Mouse (Mus musculus) mouse trophoblast stem cell (cell line): Measurements from ENCODE around the gene Ctu1.
"Not testable (repeated sequence)": the region's sequence is repeated elsewhere in the genome, so short reads cannot be mapped to it uniquely, and the experiment has no call there.

Source experiments
- in situ Hi-C, 2 experiments: fragments of 300-500 bp; cut with MseI, MboI; formaldehyde crosslinking; loops; 2 replicates in 1 of 2; 3 replicates in 1 of 2; pipeline ENCODE4 v1.15.1; 2025

Ctu1 gene

GRCm38 (mm10) chr7:43671809-43672580 is at the start of gene Ctu1:
Ctu1 (plus strand) TSS chr7:43672016.
- in situ Hi-C loops: no loop called here

GRCm38 (mm10) chr7:43622927-43623326 is 48.9 kb upstream of the Ctu1 start:
- in situ Hi-C loops: no loop called here

GRCm38 (mm10) chr7:43623819-43624218 is 48.0 kb upstream of the Ctu1 start:
- in situ Hi-C loops: no loop called here

GRCm38 (mm10) chr7:43625065-43625464 is 46.8 kb upstream of the Ctu1 start:
- in situ Hi-C loops: no loop called here

GRCm38 (mm10) chr7:43625794-43626422 is 45.9 kb upstream of the Ctu1 start:
- in situ Hi-C loops: no loop called here

GRCm38 (mm10) chr7:43633940-43634339 is 37.9 kb upstream of the Ctu1 start:
- in situ Hi-C loops: no loop called here

- in situ Hi-C loops: no loop called here
Observed at GRCm38 (mm10) chr7:43634500-43634899, 37.3 kb upstream of the Ctu1 start, which contains the start of gene Ceacam18. Ceacam18 (plus strand) TSS chr7:43634707.

GRCm38 (mm10) chr7:43636194-43636593 is 35.6 kb upstream of the Ctu1 start:
- in situ Hi-C loops: no loop called here

- in situ Hi-C loops: no loop called here
Observed at GRCm38 (mm10) chr7:43637118-43637517, 34.7 kb upstream of the Ctu1 start.

- in situ Hi-C loops: no loop called here
Observed at GRCm38 (mm10) chr7:43642587-43642986, 29.2 kb upstream of the Ctu1 start.

- in situ Hi-C loops: no loop called here
Observed at GRCm38 (mm10) chr7:43643046-43643652, 28.7 kb upstream of the Ctu1 start.

GRCm38 (mm10) chr7:43652683-43653082 is 19.1 kb upstream of the Ctu1 start:
- in situ Hi-C loops: no loop called here

GRCm38 (mm10) chr7:43654519-43654918 is 17.3 kb upstream of the Ctu1 start:
- in situ Hi-C loops: no loop called here

GRCm38 (mm10) chr7:43656232-43656631 is 15.6 kb upstream of the Ctu1 start:
- in situ Hi-C loops: no loop called here

- in situ Hi-C loops: no loop called here
Observed at GRCm38 (mm10) chr7:43660002-43660401, 11.8 kb upstream of the Ctu1 start, which contains the start of gene Siglece. Siglece (minus strand) TSS chr7:43660161.

GRCm38 (mm10) chr7:43662804-43663203 is 9.0 kb upstream of the Ctu1 start:
- in situ Hi-C loops: no loop called here

- in situ Hi-C loops: not testable (repeated sequence)
Observed at GRCm38 (mm10) chr7:43667221-43667620, 4.6 kb upstream of the Ctu1 start.

- in situ Hi-C loops: no loop called here
Observed at GRCm38 (mm10) chr7:43668582-43668981, 3.2 kb upstream of the Ctu1 start.

GRCm38 (mm10) chr7:43671064-43671808 is 580 bp upstream of the Ctu1 start:
- in situ Hi-C loops: no loop called here

GRCm38 (mm10) chr7:43672581-43673260 is 905 bp downstream of the Ctu1 start:
- in situ Hi-C loops: no loop called here

GRCm38 (mm10) chr7:43675091-43675490 is 3.3 kb downstream of the Ctu1 start:
- in situ Hi-C loops: no loop called here
